In genomic region chr2:23068370-23068737, GRCm38 (mm10) we compare ENCODE assay signal across 8 mouse cellular contexts. TPM values are rescaled to one million over a fixed set of nuclear protein-coding genes. Genes with fewer than 3 reads are reported as not detected.
DNase-seq lines count a peak whose midpoint lies in the region; ATAC-seq lines count a peak whose summit lies in the region.

No protein-coding gene starts in this region.

- H3K36me3 ChIP-seq in lung, embryonic 16.5 days (ENCODE audit: control insufficient read depth, insufficient read depth, low read length) = no peaks in the 10 kb centered on the region
- H3K36me3 ChIP-seq in embryonic facial prominence, embryonic 13.5 days = peaks cover 7% of the 10 kb centered on the region; the same call in 1 of the 2 replicates
- H3K36me3 ChIP-seq in midbrain, embryonic 14.5 days (ENCODE audit: control insufficient read depth, insufficient read depth, low read length) = peaks cover 6% of the 10 kb centered on the region; the same call in 1 of the 2 replicates

- peak overlapping the region; percentile 92 for H3K27ac ChIP-seq in lung, embryonic 16.5 days (ENCODE audit: low read length)
- peak overlapping the region; percentile 97 for H3K27ac ChIP-seq in embryonic facial prominence, embryonic 13.5 days
- H3K27ac ChIP-seq in midbrain, embryonic 14.5 days (replicated peaks; ENCODE audit: low read depth, low read length) = peak overlapping the region; percentile 95

- H3K4me1 ChIP-seq in lung, embryonic 16.5 days (replicated peaks; ENCODE audit: control insufficient read depth, insufficient read depth, low read length) = no peaks in the 10 kb centered on the region
- 0 out of 2 replicates have a peak, but pooled peaks cover 3% of the 10 kb centered on the region for H3K4me1 ChIP-seq in embryonic facial prominence, embryonic 13.5 days
- H3K4me1 ChIP-seq in midbrain, embryonic 14.5 days (ENCODE audit: control insufficient read depth, insufficient read depth, low read length) = no peaks in the 10 kb centered on the region; the same call in 1 of the 2 replicates

- H3K9me3 ChIP-seq in lung, embryonic 16.5 days (ENCODE audit: control insufficient read depth, low read length) = no peaks in the 10 kb centered on the region
- H3K9me3 ChIP-seq in embryonic facial prominence, embryonic 13.5 days = no peaks in the 10 kb centered on the region
- no peaks in the 10 kb centered on the region for H3K9me3 ChIP-seq in midbrain, embryonic 14.5 days (ENCODE audit: control insufficient read depth, low read length)

- H3K4me2 ChIP-seq in lung, embryonic 16.5 days (ENCODE audit: low read depth, low read length) = peak overlapping the region; percentile 91
- H3K4me2 ChIP-seq in embryonic facial prominence, embryonic 13.5 days = peak overlapping the region; percentile 96
- H3K4me2 ChIP-seq in midbrain, embryonic 14.5 days (ENCODE audit: low read length) = peak overlapping the region; percentile 99

- no peaks in the 10 kb centered on the region for H3K27me3 ChIP-seq in lung, embryonic 16.5 days (ENCODE audit: control insufficient read depth, insufficient read depth, low read depth, low read length)
- H3K27me3 ChIP-seq in embryonic facial prominence, embryonic 13.5 days = no peaks in the 10 kb centered on the region
- H3K27me3 ChIP-seq in midbrain, embryonic 14.5 days (ENCODE audit: control insufficient read depth, insufficient read depth, low read length) = no peaks in the 10 kb centered on the region

- under 1% methylated on average over 21 of the region's 21 CpGs for WGBS in lung, embryonic 16.5 days
- under 1% methylated on average over 21 of the region's 21 CpGs for WGBS in embryonic facial prominence, embryonic 13.5 days
- under 1% methylated on average over 21 of the region's 21 CpGs for WGBS in midbrain, embryonic 14.5 days

- H3K4me3 ChIP-seq in lung, embryonic 16.5 days (ENCODE audit: low read length) = peak overlapping the region; percentile 56
- peak overlapping the region; percentile 76 for H3K4me3 ChIP-seq in embryonic facial prominence, embryonic 13.5 days
- H3K4me3 ChIP-seq in midbrain, embryonic 14.5 days (replicated peaks; ENCODE audit: low read depth, low read length) = peak overlapping the region; percentile 71

- DNase-seq in lung, postnatal 25 days (ENCODE audit: low spot score) = no peak
- DNase-seq in midbrain, embryonic 14.5 days = no peak
- no peak for DNase-seq in thymus, postnatal 0 days (ENCODE audit: low spot score)
- DNase-seq in ovary, postnatal 36 days (ENCODE audit: low spot score) = no peak
- no peak for DNase-seq in adrenal gland, postnatal 10 days

- peak; percentile 61 for ATAC-seq in lung, embryonic 16.5 days (ENCODE audit: low read depth)
- ATAC-seq in embryonic facial prominence, embryonic 13.5 days (ENCODE audit: insufficient number of reproducible peaks, insufficient read depth, low FRiP score, low TSS enrichment, low read depth) = 0 out of 2 replicates have a peak, but pooled peaks have one; percentile 45
- ATAC-seq in inflammation-experienced regulatory T-cells, adult 6 months = peak; percentile 6
- ATAC-seq in midbrain, embryonic 14.5 days (ENCODE audit: low FRiP score, low TSS enrichment) = peak; percentile 73

- H3K9ac ChIP-seq in lung, embryonic 16.5 days (ENCODE audit: low read length) = peak overlapping the region; percentile 71
- peak overlapping the region; percentile 87 for H3K9ac ChIP-seq in embryonic facial prominence, embryonic 13.5 days
- peak overlapping the region; percentile 82 for H3K9ac ChIP-seq in midbrain, embryonic 14.5 days (replicated peaks; ENCODE audit: low read length)

RNA-seq across cellular contexts. Expression of gene Acbd5, which starts 0.4 kb away (rescaled TPM):
- polyA plus RNA-seq in lung, embryonic 16.5 days (2015; fragmentation: Nextera tagmentation; extraction: Ambion mirVana) = 32.0 and 32.1 TPM in 2 replicates
- 36.9 and 39.8 TPM in 2 replicates for polyA plus RNA-seq in embryonic facial prominence, embryonic 13.5 days (2015; fragmentation: Nextera tagmentation; extraction: Ambion mirVana)
- 10 to 100 TPM; 62.8 to 83.5 (median 72.0) TPM for polyA plus RNA-seq in inflammation-experienced regulatory T-cells, adult 6 months (2017; shearing (Covaris generic))
- 58.6 and 61.3 TPM in 2 replicates for polyA plus RNA-seq in midbrain, embryonic 14.5 days (2014; fragmentation: Nextera tagmentation; extraction: Ambion mirVana)
- 28.2 and 32.4 TPM in 2 replicates for polyA plus RNA-seq in thymus, postnatal 0 days (2015; fragmentation: Nextera tagmentation; extraction: Ambion mirVana)
- 10 to 100 TPM; 65.0 to 68.6 TPM for total RNA-seq in adrenal gland, postnatal 10 days (2021)

RNA-seq across cellular contexts. Expression of gene Abi1, which starts 28.3 kb away (rescaled TPM):
- 56.1 and 57.9 TPM in 2 replicates for polyA plus RNA-seq in lung, embryonic 16.5 days (2015; fragmentation: Nextera tagmentation; extraction: Ambion mirVana)
- 41.7 and 45.6 TPM in 2 replicates for polyA plus RNA-seq in embryonic facial prominence, embryonic 13.5 days (2015; fragmentation: Nextera tagmentation; extraction: Ambion mirVana)
- polyA plus RNA-seq in inflammation-experienced regulatory T-cells, adult 6 months (2017; shearing (Covaris generic)) = 100 to 1,000 TPM; 205 to 247 (median 244) TPM
- 63.5 and 64.3 TPM in 2 replicates for polyA plus RNA-seq in midbrain, embryonic 14.5 days (2014; fragmentation: Nextera tagmentation; extraction: Ambion mirVana)
- 70.7 and 79.9 TPM in 2 replicates for polyA plus RNA-seq in thymus, postnatal 0 days (2015; fragmentation: Nextera tagmentation; extraction: Ambion mirVana)
- total RNA-seq in adrenal gland, postnatal 10 days (2021) = 10 to 100 TPM; 57.6 to 57.8 TPM

Comparison
In these comparisons a context has a peak if more than half of its experiments do, and no peak if none do; other contexts are left out.
1. ATAC-seq: peak in every context shown above with its lines; median percentile 73 in midbrain, embryonic 14.5 days; 61 in lung, embryonic 16.5 days; 45 in embryonic facial prominence, embryonic 13.5 days; 6 in inflammation-experienced regulatory T-cells, adult 6 months.